Mouse (Mus musculus) embryonic facial prominence, embryonic 12.5 days (tissue): ENCODE results near the gene Map3k5. TPM values are rescaled to one million over a fixed set of nuclear protein-coding genes. Genes with fewer than 3 reads are reported as not detected.

Source experiments
- ATAC-seq: fragments of 200-750 bp; cut with Nextera tagmentation; 2 replicates; pipeline ENCODE4 v1.8.0; 2017; ENCODE audit not compliant: insufficient number of reproducible peaks, insufficient read depth, low FRiP score, low TSS enrichment
- H3K27ac ChIP-seq: fragments of 300-500 bp; sonication (generic); 2 replicates; pipeline ENCODE4 v1.5.1; 2016; ENCODE audit warnings: mild to moderate bottlenecking
- H3K27me3 ChIP-seq: fragments of 300-500 bp; sonication (generic); 2 replicates; pipeline ENCODE4 v1.6.1; 2016; ENCODE audit warnings: mild to moderate bottlenecking, moderate library complexity
- H3K36me3 ChIP-seq: fragments of 300-500 bp; sonication (generic); 2 replicates; pipeline ENCODE4 v1.6.1; 2016; ENCODE audit warnings: mild to moderate bottlenecking
- H3K4me1 ChIP-seq: fragments of 300-500 bp; sonication (generic); 2 replicates; pipeline ENCODE4 v1.6.1; 2016
- H3K4me2 ChIP-seq: fragments of 300-500 bp; sonication (generic); replicated peaks from 2 replicates; pipeline ENCODE4 v1.6.1; 2016; ENCODE audit warnings: mild to moderate bottlenecking, moderate library complexity
- H3K4me3 ChIP-seq: fragments of 300-500 bp; sonication (generic); 2 replicates; pipeline ENCODE4 v1.5.1; 2016; ENCODE audit warnings: mild to moderate bottlenecking
- H3K9ac ChIP-seq: fragments of 300-500 bp; sonication (generic); 2 replicates; pipeline ENCODE4 v1.6.1; 2016; ENCODE audit warnings: mild to moderate bottlenecking, moderate library complexity
- H3K9me3 ChIP-seq: fragments of 300-500 bp; sonication (generic); 2 replicates; pipeline ENCODE4 v1.6.1; 2016; ENCODE audit warnings: mild to moderate bottlenecking, moderate library complexity
- WGBS: fragments of 180-500 bp; shearing (Covaris S2); methylation state at CpG from one replicate; pipeline ENCODE4 v1.1.7; 2016; 5-methylcytosine and 5-hydroxymethylcytosine counted together
- polyA plus RNA-seq: library from polyadenylated mRNA; unstranded; fragments of >200 nt; fragmentation: Nextera tagmentation; extraction: Ambion mirVana; gene quantifications from 2 replicates; pipeline ENCODE4 v1.2.1, GENCODE M21; 2016

Gene Map3k5
- polyA plus RNA-seq, 1 experiment from 2014 or later: 2.5 TPM

GRCm38 (mm10) chr10:20125226-20125625 is 191.0 kb downstream of the Map3k5 start:
- no peak overlapping the region for H3K9ac ChIP-seq
- no peaks in the 10 kb centered on the region for H3K4me1 ChIP-seq
- H3K27me3 ChIP-seq: no peaks in the 10 kb centered on the region
- WGBS: 50% methylated on average over 4 of the region's 4 CpGs
- no peak overlapping the region for H3K27ac ChIP-seq
- no peak for ATAC-seq
- no peak overlapping the region for H3K4me2 ChIP-seq
- H3K9me3 ChIP-seq: no peaks in the 10 kb centered on the region
- no peak overlapping the region for H3K4me3 ChIP-seq
- no peaks in the 10 kb centered on the region for H3K36me3 ChIP-seq

GRCm38 (mm10) chr10:20132933-20133652 is 198.8 kb downstream of the Map3k5 start:
- Histone ChIP-seq H3K27ac (no peak overlapping the region), H3K4me2 (no peak overlapping the region), H3K9ac (no peak overlapping the region), H3K4me1 (no peaks in the 10 kb centered on the region), H3K36me3 (peaks cover 4% of the 10 kb centered on the region; the same call in 1 of the 2 replicates), H3K9me3 (no peaks in the 10 kb centered on the region), H3K27me3 (no peaks in the 10 kb centered on the region), H3K4me3 (no peak overlapping the region)
- WGBS: 84% methylated on average over 12 of the region's 12 CpGs
- ATAC-seq: no peak

GRCm38 (mm10) chr10:20135350-20136058 is 201.2 kb downstream of the Map3k5 start:
- Histone ChIP-seq H3K9me3 (no peaks in the 10 kb centered on the region), H3K36me3 (peaks cover 4% of the 10 kb centered on the region; the same call in 1 of the 2 replicates), H3K4me1 (no peaks in the 10 kb centered on the region), H3K4me3 (no peak overlapping the region), H3K9ac (no peak overlapping the region), H3K27ac (no peak overlapping the region), H3K27me3 (no peaks in the 10 kb centered on the region), H3K4me2 (no peak overlapping the region)
- no peak for ATAC-seq
- WGBS: 83% methylated on average over 15 of the region's 15 CpGs

- WGBS: 94% methylated on average over 1 of the region's 1 CpGs
- Histone ChIP-seq H3K4me1 (no peaks in the 10 kb centered on the region), H3K9ac (no peak overlapping the region), H3K27me3 (no peaks in the 10 kb centered on the region), H3K27ac (no peak overlapping the region), H3K9me3 (no peaks in the 10 kb centered on the region), H3K36me3 (peaks cover 4% of the 10 kb centered on the region; the same call in 1 of the 2 replicates), H3K4me3 (no peak overlapping the region), H3K4me2 (no peak overlapping the region)
- ATAC-seq: no peak
Observed at GRCm38 (mm10) chr10:20136505-20136904, 202.2 kb downstream of the Map3k5 start.

- no peak overlapping the region for H3K4me2 ChIP-seq
- H3K9me3 ChIP-seq: no peaks in the 10 kb centered on the region
- H3K9ac ChIP-seq: no peak overlapping the region
- no peaks in the 10 kb centered on the region for H3K27me3 ChIP-seq
- WGBS: 74% methylated on average over 17 of the region's 17 CpGs
- H3K27ac ChIP-seq: no peak overlapping the region
- ATAC-seq: no peak
- no peaks in the 10 kb centered on the region for H3K4me1 ChIP-seq
- no peaks in the 10 kb centered on the region for H3K36me3 ChIP-seq
- H3K4me3 ChIP-seq: no peak overlapping the region
Observed at GRCm38 (mm10) chr10:20141376-20141775, 207.1 kb downstream of the Map3k5 start.

GRCm38 (mm10) chr10:20148130-20148772 is 214.0 kb downstream of the Map3k5 start, which contains the start of gene Map7:
Gene Map7, plus strand, starts transcription at chr10:20148471.
- Histone ChIP-seq H3K36me3 (no peaks in the 10 kb centered on the region), H3K4me2 (peak within 1 kb of the TSS; percentile 97), H3K27me3 (peaks cover 37% of the 10 kb centered on the region), H3K9ac (peak within 1 kb of the TSS; percentile 57), H3K27ac (no peak within 1 kb of the TSS), H3K9me3 (no peaks in the 10 kb centered on the region), H3K4me3 (peak within 1 kb of the TSS; percentile 73), H3K4me1 (no peaks in the 10 kb centered on the region)
- ATAC-seq: no peak
- WGBS: 5% methylated on average over 51 of the region's 51 CpGs

GRCm38 (mm10) chr10:20148773-20149120 is 214.5 kb downstream of the Map3k5 start:
- peak; percentile 74 for ATAC-seq
- Histone ChIP-seq H3K27ac (no peak overlapping the region), H3K9me3 (no peaks in the 10 kb centered on the region), H3K4me2 (peak overlapping the region; percentile 97), H3K4me1 (no peaks in the 10 kb centered on the region), H3K4me3 (peak overlapping the region; percentile 73), H3K36me3 (no peaks in the 10 kb centered on the region), H3K27me3 (peaks cover 37% of the 10 kb centered on the region), H3K9ac (peak overlapping the region; percentile 57)
- WGBS: under 1% methylated on average over 42 of the region's 58 CpGs

- H3K9ac ChIP-seq: peak overlapping the region; percentile 57
- no peaks in the 10 kb centered on the region for H3K4me1 ChIP-seq
- H3K9me3 ChIP-seq: no peaks in the 10 kb centered on the region
- no peak overlapping the region for H3K27ac ChIP-seq
- peak; percentile 65 for ATAC-seq
- H3K27me3 ChIP-seq: peaks cover 37% of the 10 kb centered on the region
- 1% methylated on average over 52 of the region's 74 CpGs for WGBS
- H3K4me2 ChIP-seq: peak overlapping the region; percentile 97
- H3K36me3 ChIP-seq: no peaks in the 10 kb centered on the region
- H3K4me3 ChIP-seq: peak overlapping the region; percentile 73
Observed at GRCm38 (mm10) chr10:20149121-20149834, 215.0 kb downstream of the Map3k5 start.

GRCm38 (mm10) chr10:20149835-20150355 is 215.6 kb downstream of the Map3k5 start:
- peak overlapping the region; percentile 73 for H3K4me3 ChIP-seq
- peak overlapping the region; percentile 97 for H3K4me2 ChIP-seq
- H3K36me3 ChIP-seq: no peaks in the 10 kb centered on the region
- H3K4me1 ChIP-seq: no peaks in the 10 kb centered on the region
- ATAC-seq: no peak
- H3K27ac ChIP-seq: no peak overlapping the region
- H3K27me3 ChIP-seq: peaks cover 37% of the 10 kb centered on the region
- 0 out of 2 replicates have a peak overlapping the region, but pooled peaks have one; percentile 57 for H3K9ac ChIP-seq
- no peaks in the 10 kb centered on the region for H3K9me3 ChIP-seq
- 5% methylated on average over 13 of the region's 13 CpGs for WGBS

GRCm38 (mm10) chr10:20152131-20152530 is 217.9 kb downstream of the Map3k5 start:
- no peak overlapping the region for H3K27ac ChIP-seq
- 82% methylated on average over 1 of the region's 1 CpGs for WGBS
- no peaks in the 10 kb centered on the region for H3K9me3 ChIP-seq
- H3K4me3 ChIP-seq: no peak overlapping the region
- H3K36me3 ChIP-seq: no peaks in the 10 kb centered on the region
- no peaks in the 10 kb centered on the region for H3K4me1 ChIP-seq
- H3K4me2 ChIP-seq: no peak overlapping the region
- peaks cover 31% of the 10 kb centered on the region for H3K27me3 ChIP-seq
- ATAC-seq: no peak
- no peak overlapping the region for H3K9ac ChIP-seq

GRCm38 (mm10) chr10:20153507-20153906 is 219.2 kb downstream of the Map3k5 start:
- peaks cover 17% of the 10 kb centered on the region for H3K27me3 ChIP-seq
- ATAC-seq: no peak
- H3K4me1 ChIP-seq: no peaks in the 10 kb centered on the region
- 65% methylated on average over 2 of the region's 2 CpGs for WGBS
- no peak overlapping the region for H3K27ac ChIP-seq
- no peaks in the 10 kb centered on the region for H3K36me3 ChIP-seq
- no peak overlapping the region for H3K4me2 ChIP-seq
- no peak overlapping the region for H3K4me3 ChIP-seq
- no peaks in the 10 kb centered on the region for H3K9me3 ChIP-seq
- no peak overlapping the region for H3K9ac ChIP-seq
